Mouse (Mus musculus) left cerebral cortex, adult 2 months (tissue): ENCODE data around the gene Pxdc1. TPM values are rescaled to one million over a fixed set of nuclear protein-coding genes. Genes with fewer than 3 reads are reported as not detected.

Experiments used
- DNase-seq, 2 experiments: peaks; one replicate each; pipeline ENCODE4 v3.0.0; 2021 to 2022; ENCODE audit warnings: low spot score in 2 of 2, mixed read lengths in 1 of 2; ENCODE audit errors: extremely low spot score in 1 of 2
- H3K27ac ChIP-seq: fragments of 200-600 bp; 2 replicates; pipeline ENCODE4 v1.8.1; 2022
- H3K4me3 ChIP-seq: fragments of 200-600 bp; 2 replicates; pipeline ENCODE4 v1.8.1; 2022
- CTCF ChIP-seq: fragments of 200-600 bp; IDR thresholded peaks from 2 replicates; pipeline ENCODE4 v1.8.1; 2022; ENCODE audit warnings: antibody characterized with exemption, mild to moderate bottlenecking, moderate library complexity
- intact Hi-C: fragments of 180-260 bp; cut with DNase I; formaldehyde crosslinking; loops from one replicate; pipeline ENCODE4 v1.15.1; 2025
- total RNA-seq, 2 experiments: library from RNA; stranded (reverse); gene quantifications; 2 replicates each; pipeline ENCODE4 v1.2.3; 2021

Gene Pxdc1
- total RNA-seq, 2 experiments from 2014 or later: 4.3 to 7.1 TPM

- intact Hi-C loops: loop anchor here (5.0 kb wide), 1 partner anchor 77 kb away; no protein-coding TSS in a partner anchor
- no peak overlapping the region for H3K4me3 ChIP-seq
- H3K27ac ChIP-seq: no peak overlapping the region
Observed at GRCm38 (mm10) chr13:34650371-34650770, 2.9 kb downstream of the Pxdc1 start.

GRCm38 (mm10) chr13:34647751-34648150 is 5.5 kb downstream of the Pxdc1 start:
- intact Hi-C loops: no loop called here
- TF ChIP-seq CTCF: no peak
- Histone ChIP-seq H3K27ac (no peak overlapping the region), H3K4me3 (no peak overlapping the region)
- no peak for DNase-seq

More at GRCm38 (mm10) chr13:34650371-34650770, 2.9 kb downstream of the Pxdc1 start:
- no peak for TF ChIP-seq CTCF
- DNase-seq: no peak

GRCm38 (mm10) chr13:34647221-34647620 is 6.1 kb downstream of the Pxdc1 start:
- H3K27ac ChIP-seq: no peak overlapping the region
- no peak for TF ChIP-seq CTCF
- intact Hi-C loops: no loop called here
- no peak for DNase-seq
- H3K4me3 ChIP-seq: no peak overlapping the region

- H3K4me3 ChIP-seq: no peak overlapping the region
- no peak overlapping the region for H3K27ac ChIP-seq
- TF ChIP-seq CTCF: no peak
- DNase-seq: no peak
- intact Hi-C loops: no loop called here
Observed at GRCm38 (mm10) chr13:34646240-34646750, 7.0 kb downstream of the Pxdc1 start.

GRCm38 (mm10) chr13:34645519-34645918 is 7.8 kb downstream of the Pxdc1 start:
- intact Hi-C loops: no loop called here
- no peak overlapping the region for H3K27ac ChIP-seq
- DNase-seq: no peak
- no peak overlapping the region for H3K4me3 ChIP-seq
- TF ChIP-seq CTCF: no peak

- TF ChIP-seq CTCF: no peak
- intact Hi-C loops: loop anchor here (5.0 kb wide), 1 partner anchor 383 kb away; the partner anchor contains the start of gene Eci2
- no peak overlapping the region for H3K27ac ChIP-seq
- no peak overlapping the region for H3K4me3 ChIP-seq
- DNase-seq: no peak
Observed at GRCm38 (mm10) chr13:34644401-34644800, 8.9 kb downstream of the Pxdc1 start.

GRCm38 (mm10) chr13:34643926-34644325 is 9.4 kb downstream of the Pxdc1 start:
- DNase-seq: no peak
- TF ChIP-seq CTCF: no peak
- Histone ChIP-seq H3K4me3 (no peak overlapping the region), H3K27ac (no peak overlapping the region)
- intact Hi-C loops: loop anchor here (1.0 to 5.0 kb wide), 3 partner anchors 149 to 383 kb away; partner anchors contain the start of gene Eci2

- no peak overlapping the region for H3K4me3 ChIP-seq
- intact Hi-C loops: loop anchor here (1.0 to 5.0 kb wide), 3 partner anchors 150 to 384 kb away; partner anchors contain the start of gene Eci2
- no peak overlapping the region for H3K27ac ChIP-seq
- DNase-seq: peak; percentile 40 to 73
- TF ChIP-seq CTCF: peak; percentile 90
Observed at GRCm38 (mm10) chr13:34642941-34643875, 10.1 kb downstream of the Pxdc1 start.

GRCm38 (mm10) chr13:34641066-34641465 is 12.2 kb downstream of the Pxdc1 start:
- intact Hi-C loops: loop anchor here (5.0 kb wide), 1 partner anchor 386 kb away; the partner anchor contains the start of gene Eci2

GRCm38 (mm10) chr13:34635978-34636377 is 17.3 kb downstream of the Pxdc1 start:
- intact Hi-C loops: loop anchor here (1.0 to 5.0 kb wide), 3 partner anchors 294 to 589 kb away; no protein-coding TSS in a partner anchor
- DNase-seq: peak; percentile 77 to 79
- H3K27ac ChIP-seq: no peak overlapping the region
- TF ChIP-seq CTCF: peak; percentile 91
- no peak overlapping the region for H3K4me3 ChIP-seq

More at GRCm38 (mm10) chr13:34641066-34641465, 12.2 kb downstream of the Pxdc1 start:
- no peak for DNase-seq
- no peak for TF ChIP-seq CTCF
- Histone ChIP-seq H3K4me3 (no peak overlapping the region), H3K27ac (no peak overlapping the region)

- no peak overlapping the region for H3K27ac ChIP-seq
- no peak for DNase-seq
- intact Hi-C loops: no loop called here
- no peak overlapping the region for H3K4me3 ChIP-seq
- no peak for TF ChIP-seq CTCF
Observed at GRCm38 (mm10) chr13:34630319-34630718, 23.0 kb downstream of the Pxdc1 start.

GRCm38 (mm10) chr13:34629741-34630140 is 23.5 kb downstream of the Pxdc1 start:
- no peak for TF ChIP-seq CTCF
- Histone ChIP-seq H3K4me3 (no peak overlapping the region), H3K27ac (no peak overlapping the region)
- intact Hi-C loops: no loop called here
- no peak for DNase-seq
